Mouse (Mus musculus): ENCODE data around the gene Gm20458. TPM values are rescaled to one million over a fixed set of nuclear protein-coding genes. Genes with fewer than 3 reads are reported as not detected.
A peak's percentile ranks its signal among the peaks of the same experiment; 100 is the strongest.

Gm20458 gene
- polyA plus RNA-seq, 2 experiments, result 9.0 to 14.3 TPM

DNA sequence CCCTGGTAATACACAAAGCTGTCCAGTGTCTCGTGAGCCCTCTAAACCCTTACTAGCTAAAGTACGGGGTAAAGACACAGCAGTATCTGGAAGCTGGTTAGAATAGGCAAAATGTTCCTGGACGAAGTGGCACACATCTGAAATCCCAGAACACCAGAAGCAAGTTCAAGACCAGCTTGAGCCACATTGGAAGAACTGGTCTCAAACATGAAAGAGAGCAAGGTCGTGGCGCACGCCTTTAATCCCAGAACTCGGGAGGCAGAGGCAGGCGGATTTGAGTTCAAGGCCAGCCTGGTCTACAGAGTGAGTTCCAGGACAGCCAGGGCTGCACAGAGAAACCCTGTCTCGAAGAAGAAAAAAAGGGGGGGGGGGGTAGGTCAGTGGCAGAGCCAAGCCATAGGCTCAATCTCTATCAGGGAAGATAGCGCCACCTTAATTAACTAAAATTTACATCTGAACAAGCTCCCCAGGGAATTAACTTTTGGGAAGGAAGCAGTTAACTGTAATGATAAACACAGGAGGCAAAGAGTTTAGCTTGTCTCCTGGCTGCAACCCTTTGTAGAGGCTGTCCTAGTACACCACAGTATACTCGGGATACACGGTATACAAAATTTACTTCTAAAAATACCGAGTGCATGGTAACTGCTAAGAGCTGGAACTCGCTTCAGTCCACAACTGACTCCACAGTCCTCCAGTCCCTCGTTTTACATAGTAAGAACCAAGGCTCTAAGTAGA, 30.7 kb upstream of the Gm20458 start:
- Histone ChIP-seq H3K27ac (replicated peaks; ENCODE audit: low read depth, low read length) (0 out of 2 replicates have a peak overlapping the region, but pooled peaks have one; percentile 26), H3K9me3 (ENCODE audit: control insufficient read depth, low read length) (no peaks in the 10 kb centered on the region), H3K27me3 (ENCODE audit: control insufficient read depth, insufficient read depth, low read length) (no peaks in the 10 kb centered on the region), H3K4me2 (replicated peaks; ENCODE audit: low read depth, low read length, severe bottlenecking) (0 out of 2 replicates have a peak overlapping the region, but pooled peaks have one; percentile 7), H3K4me1 (ENCODE audit: control insufficient read depth, insufficient read depth, low read length) (peaks cover 46% of the 10 kb centered on the region), H3K36me3 (ENCODE audit: control insufficient read depth, insufficient read depth, low read length) (peaks cover 41% of the 10 kb centered on the region), H3K4me3 (replicated peaks; ENCODE audit: low read length) (no peak overlapping the region), H3K9ac (ENCODE audit: low read depth, low read length, severe bottlenecking) (no peak overlapping the region)
- ATAC-seq (ENCODE audit: low FRiP score, low read depth) (no peak), DNase-seq (ENCODE audit: low spot score) (no peak)
- no peak for TF ChIP-seq POLR2A (IDR thresholded peaks at IDR 0.05; ENCODE audit: borderline replicate concordance, extremely low read depth, insufficient read depth, insufficient read length)
- WGBS, result 48% methylated on average over 15 of the region's 15 CpGs

DNA sequence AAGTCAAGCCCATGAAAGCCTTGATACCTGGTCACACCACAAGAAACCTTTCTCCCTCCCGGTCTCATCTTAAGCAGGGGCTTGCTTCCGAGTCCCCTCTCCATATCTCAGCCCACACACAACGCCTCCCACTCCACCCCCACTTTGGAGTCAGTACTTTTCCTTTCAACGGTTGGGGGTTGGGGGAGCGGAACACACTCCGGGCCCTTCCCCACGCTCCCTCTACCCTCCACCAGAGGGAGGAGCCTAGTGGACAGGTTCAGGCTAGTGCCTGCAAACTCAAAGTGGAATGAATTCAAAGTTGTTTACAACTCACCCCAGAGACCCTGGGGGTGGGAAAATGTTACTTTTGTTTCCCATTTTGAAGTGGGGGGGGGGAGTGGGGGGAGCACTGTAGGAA, 30.1 kb upstream of the Gm20458 start:
- Histone ChIP-seq H3K9me3 (ENCODE audit: control insufficient read depth, low read length) (no peaks in the 10 kb centered on the region), H3K36me3 (ENCODE audit: control insufficient read depth, insufficient read depth, low read length) (peaks cover 35% of the 10 kb centered on the region), H3K4me1 (ENCODE audit: control insufficient read depth, insufficient read depth, low read length) (peaks cover 53% of the 10 kb centered on the region), H3K27me3 (ENCODE audit: control insufficient read depth, insufficient read depth, low read length) (no peaks in the 10 kb centered on the region), H3K27ac (replicated peaks; ENCODE audit: low read depth, low read length) (0 out of 2 replicates have a peak overlapping the region, but pooled peaks have one; percentile 26), H3K4me2 (replicated peaks; ENCODE audit: low read depth, low read length, severe bottlenecking) (peak overlapping the region; percentile 7; the same call in 1 of the 2 replicates), H3K9ac (ENCODE audit: low read depth, low read length, severe bottlenecking) (no peak overlapping the region), H3K4me3 (replicated peaks; ENCODE audit: low read length) (no peak overlapping the region)
- ATAC-seq (ENCODE audit: low FRiP score, low read depth), result 0 out of 2 replicates have a peak, but pooled peaks have one; percentile 32
- no peak for TF ChIP-seq POLR2A (IDR thresholded peaks at IDR 0.05; ENCODE audit: borderline replicate concordance, extremely low read depth, insufficient read depth, insufficient read length)
- no peak for DNase-seq (ENCODE audit: low spot score)
- WGBS, result 6% methylated on average over 7 of the region's 7 CpGs

DNA sequence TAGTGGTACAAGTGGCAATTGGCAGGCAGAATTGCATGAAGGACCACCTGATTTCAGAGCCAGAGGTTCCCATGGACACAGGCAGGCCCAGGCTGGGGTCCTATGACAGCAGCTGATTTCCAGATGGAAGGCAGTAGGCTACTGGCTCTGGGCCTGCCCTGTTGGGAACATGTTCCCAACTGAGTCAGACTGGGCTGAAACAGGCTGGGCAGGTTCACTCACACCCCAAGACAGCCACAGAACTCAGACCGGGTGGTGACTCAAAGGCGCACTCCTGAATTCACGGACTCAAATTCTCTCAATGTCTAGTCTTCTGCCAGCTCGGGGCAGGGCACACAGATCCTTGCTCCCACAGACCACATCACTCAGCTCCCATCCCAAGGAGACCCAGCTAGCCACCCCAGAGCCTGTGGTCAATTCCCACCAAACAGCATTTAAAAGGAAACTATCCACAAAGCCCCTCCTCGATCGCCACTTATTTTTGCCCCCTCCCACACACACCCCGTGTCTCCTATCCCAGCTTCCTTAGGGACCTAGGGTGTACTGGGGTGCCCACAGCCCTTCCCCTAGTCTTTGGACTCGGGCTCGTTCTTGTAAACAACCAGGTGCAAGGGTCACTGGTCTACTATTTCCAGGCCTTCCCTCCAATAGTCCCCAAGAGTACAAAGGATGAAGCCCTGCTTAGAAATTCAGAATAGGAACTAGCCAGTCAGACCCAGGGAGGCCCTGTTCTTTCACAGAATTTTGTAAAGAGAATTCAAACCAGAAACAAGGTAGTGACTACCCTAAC, 28.9 kb upstream of the Gm20458 start:
- Histone ChIP-seq H3K4me3 (replicated peaks; ENCODE audit: low read length) (no peak overlapping the region), H3K27ac (replicated peaks; ENCODE audit: low read depth, low read length) (no peak overlapping the region), H3K27me3 (ENCODE audit: control insufficient read depth, insufficient read depth, low read length) (no peaks in the 10 kb centered on the region), H3K36me3 (ENCODE audit: control insufficient read depth, insufficient read depth, low read length) (peaks cover 23% of the 10 kb centered on the region), H3K9me3 (ENCODE audit: control insufficient read depth, low read length) (no peaks in the 10 kb centered on the region), H3K9ac (ENCODE audit: low read depth, low read length, severe bottlenecking) (no peak overlapping the region), H3K4me1 (ENCODE audit: control insufficient read depth, insufficient read depth, low read length) (peaks cover 65% of the 10 kb centered on the region), H3K4me2 (replicated peaks; ENCODE audit: low read depth, low read length, severe bottlenecking) (no peak overlapping the region)
- WGBS, result 67% methylated on average over 9 of the region's 9 CpGs
- no peak for TF ChIP-seq POLR2A (IDR thresholded peaks at IDR 0.05; ENCODE audit: borderline replicate concordance, extremely low read depth, insufficient read depth, insufficient read length)
- no peak for DNase-seq (ENCODE audit: low spot score)
- ATAC-seq (ENCODE audit: low FRiP score, low read depth), result no peak

DNA sequence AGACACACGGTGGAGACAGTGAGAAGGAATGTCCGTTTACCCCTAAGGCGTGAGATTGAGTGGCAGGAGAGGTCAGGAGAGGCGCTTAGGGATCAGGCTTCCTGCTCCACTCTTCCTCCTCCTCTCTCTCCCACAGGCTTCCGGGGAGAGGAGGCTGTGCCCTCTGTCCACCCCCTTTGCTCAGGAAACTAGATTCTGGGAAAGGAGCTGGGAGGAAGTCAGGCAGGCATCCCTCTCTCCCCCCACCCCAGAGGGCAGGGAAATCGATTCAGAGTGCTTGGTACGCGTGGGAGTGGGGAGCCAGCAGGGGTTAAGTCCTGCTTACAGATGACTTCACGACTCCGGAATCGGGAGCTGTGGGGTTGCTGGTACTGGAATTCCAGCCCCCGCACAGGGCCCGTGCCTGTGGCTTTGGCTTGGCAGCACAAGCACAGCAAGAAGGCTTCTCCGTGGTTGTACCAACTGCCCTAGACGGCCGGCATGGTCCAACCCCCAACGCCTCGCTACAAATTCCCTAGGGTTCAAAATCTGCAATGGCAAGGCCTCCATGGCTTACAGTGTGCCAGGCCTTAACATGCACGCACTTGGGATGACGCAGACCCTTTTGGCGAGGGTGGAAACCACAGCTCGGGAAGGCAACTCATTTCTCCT, 28.1 kb upstream of the Gm20458 start:
- peaks cover 18% of the 10 kb centered on the region for H3K36me3 ChIP-seq (ENCODE audit: control insufficient read depth, insufficient read depth, low read length)
- H3K4me3 ChIP-seq (replicated peaks; ENCODE audit: low read length), result no peak overlapping the region
- DNase-seq (ENCODE audit: low spot score) (no peak), ATAC-seq (ENCODE audit: low FRiP score, low read depth) (no peak)
- H3K27ac ChIP-seq (replicated peaks; ENCODE audit: low read depth, low read length), result 0 out of 2 replicates have a peak overlapping the region, but pooled peaks have one; percentile 26
- H3K4me1 ChIP-seq (ENCODE audit: control insufficient read depth, insufficient read depth, low read length), result peaks cover 71% of the 10 kb centered on the region
- no peak overlapping the region; the same call in 1 of the 2 replicates for H3K9ac ChIP-seq (ENCODE audit: low read depth, low read length, severe bottlenecking)
- no peaks in the 10 kb centered on the region for H3K27me3 ChIP-seq (ENCODE audit: control insufficient read depth, insufficient read depth, low read length)
- 17% methylated on average over 22 of the region's 22 CpGs for WGBS
- H3K4me2 ChIP-seq (replicated peaks; ENCODE audit: low read depth, low read length, severe bottlenecking), result peak overlapping the region; percentile 20
- no peaks in the 10 kb centered on the region for H3K9me3 ChIP-seq (ENCODE audit: control insufficient read depth, low read length)
- no peak for TF ChIP-seq POLR2A (IDR thresholded peaks at IDR 0.05; ENCODE audit: borderline replicate concordance, extremely low read depth, insufficient read depth, insufficient read length)
